Comparison of ENCODE assay signal across 31 mouse cellular contexts in the genomic region with DNA sequence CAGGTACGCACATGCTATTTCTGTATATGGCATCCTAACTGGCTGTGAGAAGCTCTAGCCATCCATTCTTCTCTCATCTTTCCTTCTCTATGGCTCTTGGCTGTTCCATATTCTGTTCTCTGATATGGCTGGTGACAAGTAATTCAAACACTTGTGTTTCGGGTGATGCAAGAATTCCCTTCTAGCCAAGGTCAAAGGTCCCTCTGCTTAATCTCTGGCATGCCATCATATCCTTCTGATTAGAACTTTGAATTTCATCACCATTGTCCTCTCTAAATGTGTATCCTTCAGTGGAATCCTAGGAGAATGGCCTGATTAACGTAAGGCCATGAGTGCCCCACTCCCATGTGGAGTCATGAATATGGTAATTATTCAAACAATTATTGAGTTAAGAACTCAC.
"Had no signal": no experiment of that assay in that cellular context is flagged by ENCODE, and none has a peak within 500 bp of the region (broad histone marks: within the 10 kb centered on the region; RNA-seq: fewer than 3 reads in every experiment).

No protein-coding gene starts in this region.

- ATAC-seq: liver, postnatal 0 days; lung, postnatal 0 days; midbrain, embryonic 13.5 days; midbrain, embryonic 15.5 days; midbrain, embryonic 16.5 days had no signal

- DNase-seq: left cerebral cortex, postnatal 4 days; liver; liver, embryonic 13.5 days; liver, postnatal 0 days; lung, adult 18-20 months; lung, adult 2 months; lung, embryonic 14.5 days; lung, postnatal 10 days; lung, postnatal 14 days; lung, postnatal 36 days; lung, postnatal 4 days; midbrain, embryonic 14.5 days had no signal

- H3K9ac ChIP-seq: limb, embryonic 12.5 days; limb, embryonic 13.5 days; limb, embryonic 15.5 days; liver, embryonic 13.5 days; liver, embryonic 14.5 days; liver, embryonic 15.5 days; liver, postnatal 0 days; lung, embryonic 14.5 days; lung, embryonic 15.5 days; midbrain, embryonic 12.5 days; midbrain, embryonic 13.5 days; midbrain, embryonic 15.5 days; neural tube, embryonic 12.5 days had no signal

- H3K27ac ChIP-seq: limb, embryonic 10.5 days; limb, embryonic 12.5 days; limb, embryonic 13.5 days; limb, embryonic 15.5 days; liver, embryonic 13.5 days; liver, embryonic 14.5 days; liver, embryonic 15.5 days; lung, embryonic 15.5 days; macrophage; midbrain, embryonic 10.5 days; midbrain, embryonic 12.5 days; midbrain, embryonic 13.5 days; midbrain, embryonic 15.5 days; neural tube, embryonic 12.5 days had no signal

- H3K4me1 ChIP-seq: limb, embryonic 10.5 days; limb, embryonic 15.5 days; liver, embryonic 13.5 days; liver, embryonic 15.5 days; lung, embryonic 15.5 days; megakaryocyte, embryonic 14.5 days; midbrain, embryonic 10.5 days; midbrain, embryonic 12.5 days; midbrain, embryonic 15.5 days; neural tube, embryonic 12.5 days had no signal

- H3K27me3 ChIP-seq: limb, embryonic 12.5 days; limb, embryonic 13.5 days; limb, embryonic 15.5 days; liver, embryonic 13.5 days; liver, embryonic 15.5 days; lung, embryonic 15.5 days; midbrain, embryonic 12.5 days; midbrain, embryonic 13.5 days; midbrain, embryonic 15.5 days; neural tube, embryonic 12.5 days had no signal

- H3K36me3 ChIP-seq: limb, embryonic 10.5 days; limb, embryonic 12.5 days; limb, embryonic 13.5 days; limb, embryonic 15.5 days; liver, embryonic 13.5 days; liver, embryonic 15.5 days; lung, embryonic 15.5 days; midbrain, embryonic 10.5 days; midbrain, embryonic 12.5 days; midbrain, embryonic 13.5 days; midbrain, embryonic 15.5 days; neural tube, embryonic 12.5 days had no signal

- H3K9me3 ChIP-seq: limb, embryonic 10.5 days; limb, embryonic 12.5 days; limb, embryonic 13.5 days; limb, embryonic 15.5 days; liver, embryonic 13.5 days; liver, embryonic 15.5 days; lung, embryonic 15.5 days; megakaryocyte, embryonic 14.5 days; midbrain, embryonic 10.5 days; midbrain, embryonic 12.5 days; midbrain, embryonic 13.5 days; midbrain, embryonic 15.5 days; neural tube, embryonic 12.5 days had no signal

- H3K4me2 ChIP-seq: limb, embryonic 12.5 days; limb, embryonic 13.5 days; limb, embryonic 15.5 days; liver, embryonic 11.5 days; liver, embryonic 13.5 days; liver, embryonic 15.5 days; lung, embryonic 14.5 days; lung, embryonic 15.5 days; midbrain, embryonic 11.5 days; midbrain, embryonic 12.5 days; midbrain, embryonic 13.5 days; midbrain, embryonic 15.5 days; neural tube, embryonic 12.5 days had no signal

- H3K4me3 ChIP-seq: limb, embryonic 10.5 days; limb, embryonic 12.5 days; limb, embryonic 13.5 days; limb, embryonic 15.5 days; liver, embryonic 13.5 days; liver, embryonic 15.5 days; lung, embryonic 15.5 days; megakaryocyte, embryonic 14.5 days; midbrain, embryonic 10.5 days; midbrain, embryonic 12.5 days; midbrain, embryonic 13.5 days; midbrain, embryonic 15.5 days; myocyte; neural tube, embryonic 12.5 days had no signal
